Mouse (Mus musculus): ENCODE measurements around the gene Sparc.

GRCm38 (mm10) chr11:55428186-55429012 lies 5.4 kb upstream of the Sparc start:
- no peak for TF ChIP-seq CTCF (conservative IDR thresholded peaks at IDR 0.05; ENCODE audit: insufficient read depth, insufficient read length, low read depth, low read length)
- TF ChIP-seq POLR2A (IDR thresholded peaks at IDR 0.05; ENCODE audit: low read depth, low read length), result no peak

Data from kidney, adult 2 months (tissue).